Mouse (Mus musculus): Measurements from ENCODE around the gene Ppp1cb. TPM values are rescaled to one million over a fixed set of nuclear protein-coding genes. Genes with fewer than 3 reads are reported as not detected.

The Ppp1cb gene
- total RNA-seq (2012; rRNA removed) = 121 and 128 TPM in 2 replicates
- polyA plus RNA-seq (2012; ENCODE audit: insufficient read depth in 1 of 2, insufficient read length in 2 of 2, low read depth in 1 of 2, low replicate concordance in 2 of 2, missing spikeins in 1 of 2) = 1,000 to 10,000 TPM in 1 of 2 experiments, 100 to 1,000 TPM in 1; 268 to 2,029 TPM

DNA sequence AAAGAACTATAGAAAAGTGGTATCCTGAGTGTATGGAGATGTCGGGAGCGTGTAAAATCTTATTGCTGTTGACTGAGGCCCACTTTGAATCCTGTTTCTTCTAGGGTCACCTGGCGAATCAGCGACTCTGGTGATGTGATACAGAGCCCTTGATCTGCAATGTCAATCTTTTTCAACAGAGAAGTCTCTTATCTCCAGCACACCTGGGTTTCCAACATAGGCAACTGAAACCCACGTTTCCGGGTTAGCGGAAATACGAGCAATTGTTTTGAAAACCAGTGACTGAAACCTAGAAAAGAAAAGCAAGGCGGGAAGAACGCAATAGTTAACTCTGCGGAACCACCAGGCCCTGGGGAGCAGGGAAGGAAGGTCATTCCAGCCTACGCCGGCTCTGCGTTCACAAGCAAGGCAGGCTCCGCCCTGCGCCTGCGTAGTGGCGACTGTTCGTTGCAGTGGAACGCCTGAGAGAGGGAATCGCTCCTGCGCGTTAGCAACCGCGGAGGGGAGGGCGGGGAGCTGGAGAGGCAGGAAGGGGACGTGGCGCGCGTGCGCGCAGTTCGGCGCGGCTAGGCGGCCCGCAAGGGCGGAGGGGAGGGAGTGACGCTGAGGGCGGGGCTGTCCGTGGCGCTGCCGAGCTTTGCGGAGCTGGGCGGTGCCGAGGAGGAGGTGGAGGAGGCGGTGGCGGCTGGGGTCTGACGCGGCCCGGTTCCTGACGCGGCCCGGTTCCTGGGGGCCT is at the start of gene Ppp1cb:
Gene Ppp1cb (plus strand): TSS at position 436 of the 736 bp plus-strand sequence.
- DNase-seq (ENCODE audit: low read depth, low spot score) = peak; percentile 100
- peak within 1 kb of the TSS; percentile 99 for H3K9ac ChIP-seq (ENCODE audit: control insufficient read depth, low read depth, low read length, poor library complexity, severe bottlenecking)
- H3K79me2 ChIP-seq (ENCODE audit: control insufficient read depth, insufficient read depth, low read length, poor library complexity) = peaks cover 41% of the 10 kb centered on the region
- H3K4me3 ChIP-seq (ENCODE audit: control insufficient read depth in 1 of 2, insufficient read depth in 1 of 2, low read depth in 2 of 2, low read length in 2 of 2) = peak within 1 kb of the TSS; percentile 99
- H3K27ac ChIP-seq (ENCODE audit: control insufficient read depth, low read depth, low read length) = peak within 1 kb of the TSS; percentile 91
- H3K4me1 ChIP-seq (ENCODE audit: control insufficient read depth in 1 of 2, insufficient read depth in 2 of 2, low read length in 2 of 2) = peaks cover 11 to 15% of the 10 kb centered on the region in 2 experiments; a peak in 3 of 4 replicates
- peaks cover 0 to 29% of the 10 kb centered on the region in 2 experiments; a peak in 3 of 4 replicates for H3K36me3 ChIP-seq (ENCODE audit: control insufficient read depth in 1 of 2, insufficient read depth in 2 of 2, low read length in 2 of 2)
- peaks cover 9 to 25% of the 10 kb centered on the region in 2 experiments for H3K27me3 ChIP-seq (ENCODE audit: control insufficient read depth in 1 of 2, insufficient read depth in 2 of 2, low read length in 2 of 2)
- H3K9me3 ChIP-seq (replicated peaks; ENCODE audit: insufficient read depth, low read length) = no peaks in the 10 kb centered on the region
- TF ChIP-seq GATA1 (IDR thresholded peaks at IDR 0.05; ENCODE audit: low read depth, low read length) = peak; percentile 88
- TF ChIP-seq USF2 (IDR thresholded peaks at IDR 0.05; ENCODE audit: borderline replicate concordance in 1 of 2, insufficient read depth in 1 of 2, low read depth in 1 of 2, low read length in 2 of 2) = no peak
- no peak for TF ChIP-seq MAFK (IDR thresholded peaks at IDR 0.05; ENCODE audit: borderline replicate concordance, low read depth, low read length)
- no peak for TF ChIP-seq ZKSCAN1 (IDR thresholded peaks at IDR 0.05; ENCODE audit: low read depth, low read length)
- peak; percentile 65 for TF ChIP-seq ETS1 (IDR thresholded peaks at IDR 0.05; ENCODE audit: low read depth, low read length)
- no peak for TF ChIP-seq RCOR1 (IDR thresholded peaks at IDR 0.05; ENCODE audit: low read depth, low read length)
- TF ChIP-seq TBP (IDR thresholded peaks at IDR 0.05; ENCODE audit: low read depth, low read length) = peak; percentile 90
- TF ChIP-seq ZMIZ1 (IDR thresholded peaks at IDR 0.05; ENCODE audit: low read depth, low read length) = peak; percentile 93
- peak; percentile 89 for TF ChIP-seq ELF1 (IDR thresholded peaks at IDR 0.05; ENCODE audit: low read depth, low read length)
- TF ChIP-seq NRF1 (IDR thresholded peaks at IDR 0.05; ENCODE audit: insufficient read depth, low read depth, low read length, poor library complexity, severe bottlenecking) = peak; percentile 100; the same call in 1 of the 2 replicates
- TF ChIP-seq ZC3H11A (IDR thresholded peaks at IDR 0.05; ENCODE audit: low read depth, low read length) = peak; percentile 23; the same call in 1 of the 2 replicates
- TF ChIP-seq KAT2A (conservative IDR thresholded peaks at IDR 0.05; ENCODE audit: low read depth, low read length) = peak; percentile 56; the same call in 1 of the 2 replicates
- TF ChIP-seq SIN3A (IDR thresholded peaks at IDR 0.05; ENCODE audit: low read length) = peak; percentile 88
- no peak for TF ChIP-seq POLR2AphosphoS5 (IDR thresholded peaks at IDR 0.05; ENCODE audit: borderline replicate concordance, low read depth, low read length)
- peak; percentile 77 for TF ChIP-seq MAX (IDR thresholded peaks at IDR 0.05; ENCODE audit: low read length)
- peak in 1 of 2 experiments; percentile 48; a peak in 2 of 4 replicates for TF ChIP-seq EP300 (IDR thresholded peaks at IDR 0.05; ENCODE audit: low read depth in 1 of 2, low read length in 2 of 2)
- peak; percentile 97 for TF ChIP-seq POLR2AphosphoS2 (IDR thresholded peaks at IDR 0.05; ENCODE audit: low read length)
- peak; percentile 99 for TF ChIP-seq MAZ (IDR thresholded peaks at IDR 0.05; ENCODE audit: low read depth, low read length)
- TF ChIP-seq CTCF (IDR thresholded peaks at IDR 0.05 in 2 of 3, conservative IDR thresholded peaks at IDR 0.05 in 1 of 3; ENCODE audit: control insufficient read depth in 1 of 3, insufficient read depth in 1 of 3, low read depth in 2 of 3, low read length in 3 of 3, poor library complexity in 1 of 3, severe bottlenecking in 1 of 3) = no peak
- TF ChIP-seq GABPA (IDR thresholded peaks at IDR 0.05; ENCODE audit: low read depth, low read length) = no peak
- TF ChIP-seq BHLHE40 (IDR thresholded peaks at IDR 0.05; ENCODE audit: borderline replicate concordance, low read depth, low read length) = no peak
- peak; percentile 88 for TF ChIP-seq E2F4 (IDR thresholded peaks at IDR 0.05; ENCODE audit: borderline replicate concordance, low read depth, low read length)
- peak; percentile 81 for TF ChIP-seq HCFC1 (IDR thresholded peaks at IDR 0.05; ENCODE audit: low read depth, low read length)
- peak; percentile 47 for TF ChIP-seq ZNF384 (IDR thresholded peaks at IDR 0.05; ENCODE audit: low read depth, low read length)
- peak; percentile 13; the same call in 1 of the 2 replicates for TF ChIP-seq TAL1 (IDR thresholded peaks at IDR 0.05; ENCODE audit: low read length)
- no peak for TF ChIP-seq MYB (IDR thresholded peaks at IDR 0.05; ENCODE audit: low read depth, low read length)
- TF ChIP-seq CHD2 (IDR thresholded peaks at IDR 0.05; ENCODE audit: low read length) = no peak
- no peak for TF ChIP-seq JUND (IDR thresholded peaks at IDR 0.05; ENCODE audit: low read depth, low read length)
- TF ChIP-seq SMC3 (IDR thresholded peaks at IDR 0.05; ENCODE audit: low read depth, low read length) = no peak
- TF ChIP-seq MEF2A (IDR thresholded peaks at IDR 0.05; ENCODE audit: extremely low read depth, insufficient replicate concordance, low read depth, low read length, poor library complexity, severe bottlenecking) = peak; percentile 58; the same call in 1 of the 2 replicates
- TF ChIP-seq UBTF (IDR thresholded peaks at IDR 0.05; ENCODE audit: borderline replicate concordance, insufficient read depth, low read depth, low read length) = peak; percentile 83; the same call in 1 of the 2 replicates
- TF ChIP-seq RAD21 (IDR thresholded peaks at IDR 0.05; ENCODE audit: low read depth, low read length) = no peak
- TF ChIP-seq USF1 (IDR thresholded peaks at IDR 0.05; ENCODE audit: low read depth, low read length) = peak; percentile 54; the same call in 1 of the 2 replicates
- no peak; the same call in 1 of the 2 replicates for TF ChIP-seq CHD1 (IDR thresholded peaks at IDR 0.05; ENCODE audit: low read depth, low read length)
